Mouse (Mus musculus): ENCODE measurements around the gene Snrnp200. TPM values are rescaled to one million over a fixed set of nuclear protein-coding genes. Genes with fewer than 3 reads are reported as not detected.
"Not testable (repeated sequence)": the region's sequence is repeated elsewhere in the genome, so short reads cannot be mapped to it uniquely, and the experiment has no call there.

Gene Snrnp200
- polyA plus RNA-seq, 1 experiment from 2014 or later: 64.4 TPM

GRCm38 (mm10) chr2:127267854-127268253 is 59.7 kb downstream of the Snrnp200 start:
- H3K4me3 ChIP-seq: no peak overlapping the region
- 46% methylated on average over 4 of the region's 4 CpGs for WGBS
- DNase-seq (ENCODE audit: low spot score): no peak

GRCm38 (mm10) chr2:127269491-127270299 is 61.5 kb downstream of the Snrnp200 start, which contains the start of gene Stard7:
Gene Stard7 (plus strand): TSS chr2:127270218.
- peak; percentile 99 for DNase-seq (ENCODE audit: low spot score)
- Histone ChIP-seq H3K9me3 (no peaks in the 10 kb centered on the region), H3K4me1 (peaks cover 16% of the 10 kb centered on the region), H3K27ac (peak within 1 kb of the TSS; percentile 98), H3K36me3 (peaks cover 7% of the 10 kb centered on the region), H3K27me3 (ENCODE audit: insufficient read depth, poor library complexity, severe bottlenecking) (no peaks in the 10 kb centered on the region), H3K4me3 (peak within 1 kb of the TSS; percentile 97)
- under 1% methylated on average over 49 of the region's 49 CpGs for WGBS

More at GRCm38 (mm10) chr2:127267854-127268253, 59.7 kb downstream of the Snrnp200 start:
- H3K36me3 ChIP-seq: peaks cover 5% of the 10 kb centered on the region
- H3K4me1 ChIP-seq: 0 out of 2 replicates have a peak, but pooled peaks cover 12% of the 10 kb centered on the region
- H3K27me3 ChIP-seq (ENCODE audit: insufficient read depth, poor library complexity, severe bottlenecking): no peaks in the 10 kb centered on the region
- H3K27ac ChIP-seq: no peak overlapping the region
- no peaks in the 10 kb centered on the region for H3K9me3 ChIP-seq

GRCm38 (mm10) chr2:127270300-127271041 is 62.3 kb downstream of the Snrnp200 start:
- Histone ChIP-seq H3K36me3 (peaks cover 7% of the 10 kb centered on the region), H3K27ac (peak overlapping the region; percentile 98), H3K4me3 (peak overlapping the region; percentile 97), H3K27me3 (ENCODE audit: insufficient read depth, poor library complexity, severe bottlenecking) (no peaks in the 10 kb centered on the region), H3K4me1 (peaks cover 24% of the 10 kb centered on the region), H3K9me3 (no peaks in the 10 kb centered on the region)
- under 1% methylated on average over 74 of the region's 75 CpGs for WGBS
- peak; percentile 91 for DNase-seq (ENCODE audit: low spot score)

- 14% methylated on average over 8 of the region's 8 CpGs for WGBS
- Histone ChIP-seq H3K4me1 (peaks cover 26% of the 10 kb centered on the region), H3K27me3 (ENCODE audit: insufficient read depth, poor library complexity, severe bottlenecking) (no peaks in the 10 kb centered on the region), H3K4me3 (peak overlapping the region; percentile 97), H3K27ac (peak overlapping the region; percentile 98), H3K36me3 (peaks cover 7% of the 10 kb centered on the region), H3K9me3 (no peaks in the 10 kb centered on the region)
- no peak for DNase-seq (ENCODE audit: low spot score)
Observed at GRCm38 (mm10) chr2:127271042-127271515, 62.9 kb downstream of the Snrnp200 start.

- H3K36me3 ChIP-seq; H3K9me3 ChIP-seq; H3K4me3 ChIP-seq; H3K27me3 ChIP-seq (ENCODE audit: insufficient read depth, poor library complexity, severe bottlenecking); DNase-seq (ENCODE audit: low spot score); H3K27ac ChIP-seq: not testable (repeated sequence)
- 88% methylated on average over 4 of the region's 4 CpGs for WGBS
- H3K4me1 ChIP-seq: peaks cover 26% of the 10 kb centered on the region
Observed at GRCm38 (mm10) chr2:127272049-127272448, 63.9 kb downstream of the Snrnp200 start.

- no peaks in the 10 kb centered on the region for H3K27me3 ChIP-seq (ENCODE audit: insufficient read depth, poor library complexity, severe bottlenecking)
- peaks cover 26% of the 10 kb centered on the region for H3K4me1 ChIP-seq
- H3K36me3 ChIP-seq: peaks cover 7% of the 10 kb centered on the region
- 97% methylated on average over 3 of the region's 3 CpGs for WGBS
- DNase-seq (ENCODE audit: low spot score): no peak
- no peak overlapping the region for H3K27ac ChIP-seq
- no peaks in the 10 kb centered on the region for H3K9me3 ChIP-seq
- no peak overlapping the region for H3K4me3 ChIP-seq
Observed at GRCm38 (mm10) chr2:127272806-127273205, 64.6 kb downstream of the Snrnp200 start.

- peaks cover 26% of the 10 kb centered on the region for H3K4me1 ChIP-seq
- no peak overlapping the region for H3K27ac ChIP-seq
- no peaks in the 10 kb centered on the region for H3K9me3 ChIP-seq
- peaks cover 7% of the 10 kb centered on the region for H3K36me3 ChIP-seq
- no peaks in the 10 kb centered on the region for H3K27me3 ChIP-seq (ENCODE audit: insufficient read depth, poor library complexity, severe bottlenecking)
- no peak overlapping the region for H3K4me3 ChIP-seq
- no peak for DNase-seq (ENCODE audit: low spot score)
- 76% methylated on average over 2 of the region's 2 CpGs for WGBS
Observed at GRCm38 (mm10) chr2:127274590-127274989, 66.4 kb downstream of the Snrnp200 start.

- Histone ChIP-seq H3K4me1 (peaks cover 22% of the 10 kb centered on the region), H3K27me3 (ENCODE audit: insufficient read depth, poor library complexity, severe bottlenecking) (no peaks in the 10 kb centered on the region), H3K27ac (no peak overlapping the region), H3K36me3 (peaks cover 7% of the 10 kb centered on the region), H3K9me3 (no peaks in the 10 kb centered on the region), H3K4me3 (no peak overlapping the region)
- 80% methylated on average over 5 of the region's 5 CpGs for WGBS
- DNase-seq (ENCODE audit: low spot score): no peak
Observed at GRCm38 (mm10) chr2:127275551-127276320, 67.5 kb downstream of the Snrnp200 start.

GRCm38 (mm10) chr2:127278162-127278561 is 70.0 kb downstream of the Snrnp200 start:
- Histone ChIP-seq H3K36me3 (no peaks in the 10 kb centered on the region), H3K27me3 (ENCODE audit: insufficient read depth, poor library complexity, severe bottlenecking) (no peaks in the 10 kb centered on the region), H3K9me3 (no peaks in the 10 kb centered on the region), H3K27ac (no peak overlapping the region), H3K4me3 (no peak overlapping the region), H3K4me1 (peaks cover 14% of the 10 kb centered on the region)
- DNase-seq (ENCODE audit: low spot score): no peak

Other genes starting within 250 kb of the Snrnp200 start
- 11.3 and 12.5 TPM in 2 replicates for gene Ap4e1, start 199.7 kb upstream of the Snrnp200 start, polyA plus RNA-seq (2016; fragmentation: Nextera tagmentation; extraction: Ambion mirVana)
- 36.0 and 40.9 TPM in 2 replicates for gene Blvra, start 137.7 kb upstream of the Snrnp200 start, polyA plus RNA-seq (2016; fragmentation: Nextera tagmentation; extraction: Ambion mirVana)
- gene Ncaph, start 74.4 kb upstream of the Snrnp200 start, polyA plus RNA-seq (2016; fragmentation: Nextera tagmentation; extraction: Ambion mirVana): 70.9 and 76.9 TPM in 2 replicates
- gene Itpripl1, start 64.9 kb upstream of the Snrnp200 start, polyA plus RNA-seq (2016; fragmentation: Nextera tagmentation; extraction: Ambion mirVana): 12.4 and 13.1 TPM in 2 replicates
- 2.0 TPM in 2 replicates for gene 1810024B03Rik, start 106 bp upstream of the Snrnp200 start, polyA plus RNA-seq (2016; fragmentation: Nextera tagmentation; extraction: Ambion mirVana)
- 58.3 and 61.1 TPM in 2 replicates for gene Ciao1, start 39.4 kb downstream of the Snrnp200 start, polyA plus RNA-seq (2016; fragmentation: Nextera tagmentation; extraction: Ambion mirVana)
- gene Tmem127, start 39.5 kb downstream of the Snrnp200 start, polyA plus RNA-seq (2016; fragmentation: Nextera tagmentation; extraction: Ambion mirVana): 22.1 and 23.1 TPM in 2 replicates
- gene Stard7, start 61.8 kb downstream of the Snrnp200 start, polyA plus RNA-seq (2016; fragmentation: Nextera tagmentation; extraction: Ambion mirVana): 97.1 and 110 TPM in 2 replicates
- gene Dusp2, start 127.8 kb downstream of the Snrnp200 start, polyA plus RNA-seq (2016; fragmentation: Nextera tagmentation; extraction: Ambion mirVana): 14.1 and 15.7 TPM in 2 replicates
- gene Astl, start 130.3 kb downstream of the Snrnp200 start, polyA plus RNA-seq (2016; fragmentation: Nextera tagmentation; extraction: Ambion mirVana): 0.08 TPM in 1 of 2 replicates, not detected in the other
- 9.2 and 10.1 TPM in 2 replicates for gene Adra2b, start 154.8 kb downstream of the Snrnp200 start, polyA plus RNA-seq (2016; fragmentation: Nextera tagmentation; extraction: Ambion mirVana)
- 0.28 and 0.71 TPM in 2 replicates for gene Gpat2, start 216.8 kb downstream of the Snrnp200 start, polyA plus RNA-seq (2016; fragmentation: Nextera tagmentation; extraction: Ambion mirVana)
- 24.5 and 27.8 TPM in 2 replicates for gene Fahd2a, start 236.2 kb downstream of the Snrnp200 start, polyA plus RNA-seq (2016; fragmentation: Nextera tagmentation; extraction: Ambion mirVana)